Mouse (Mus musculus): ENCODE measurements at regions not wholly inside any gene's neighbourhood (a gene's known extent, or its start where the extent isn't known, plus 50 kb on each side); places are given as distances from the start of the nearest gene placed in this dataset.

DNA sequence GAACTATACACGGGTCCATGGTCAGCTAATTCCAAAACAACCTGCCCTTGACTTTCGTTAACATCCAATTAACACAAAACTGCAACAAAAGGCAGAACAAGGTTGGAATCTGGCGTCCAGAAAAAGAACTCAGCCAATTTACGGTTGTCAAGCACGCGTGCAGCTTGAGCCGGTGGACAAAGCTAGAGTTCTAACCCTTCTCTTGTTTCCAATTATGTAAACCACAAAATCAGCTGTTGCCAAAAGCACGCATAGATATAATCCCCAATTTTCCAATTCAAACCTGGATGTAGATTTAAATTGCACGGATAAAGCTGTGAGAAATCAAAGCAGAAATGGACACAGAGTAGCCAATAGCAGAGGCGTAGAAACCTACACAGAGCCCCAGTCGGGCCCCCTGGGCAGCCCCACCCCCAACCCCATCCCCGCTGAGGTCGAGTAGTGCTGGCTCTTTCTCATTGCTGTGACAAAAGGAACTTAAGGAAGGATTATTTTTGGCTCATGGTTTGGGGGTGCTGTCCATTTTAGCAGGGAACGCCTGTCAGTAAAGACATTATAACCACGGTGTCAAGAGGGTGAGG is 149.0 kb upstream of the Jarid2 start:
- TF ChIP-seq POLR2A (IDR thresholded peaks at IDR 0.05; ENCODE audit: borderline replicate concordance, control insufficient read depth, low read depth, low read length) (no peak), CTCF (IDR thresholded peaks at IDR 0.05; ENCODE audit: control insufficient read depth, insufficient read depth, low read length) (no peak)

Measured in bone marrow, adult 2 months (tissue).